Mouse (Mus musculus) brain, embryonic 14.5 days (tissue): ENCODE measurements around the gene Ly6c2.
"Not testable (repeated sequence)": the region's sequence is repeated elsewhere in the genome, so short reads cannot be mapped to it uniquely, and the experiment has no call there.

Experiments
- CTCF ChIP-seq: fragments of 200-500 bp; IDR thresholded peaks from 2 replicates; pipeline ENCODE4 v1.5.1; 2012; ENCODE audit warnings: inconsistent platforms, mild to moderate bottlenecking, moderate library complexity, borderline replicate concordance; ENCODE audit not compliant: insufficient read depth, insufficient read length; ENCODE audit errors: extremely low read depth
- POLR2A ChIP-seq: fragments of 200-500 bp; IDR thresholded peaks from 2 replicates; pipeline ENCODE4 v1.6.1; 2012; ENCODE audit warnings: mild to moderate bottlenecking, inconsistent platforms, borderline replicate concordance; ENCODE audit not compliant: poor library complexity, insufficient read depth, insufficient read length, severe bottlenecking; ENCODE audit errors: extremely low read depth

GRCm38 (mm10) chr15:75117481-75117880 is 5.7 kb upstream of the Ly6c2 start:
- not testable (repeated sequence) for TF ChIP-seq POLR2A, CTCF
